Mouse (Mus musculus): ENCODE results near the gene Nhlh1. TPM values are rescaled to one million over a fixed set of nuclear protein-coding genes. Genes with fewer than 3 reads are reported as not detected.

Gene Nhlh1
- polyA plus RNA-seq, 1 experiment from 2014 or later = not detected

DNA sequence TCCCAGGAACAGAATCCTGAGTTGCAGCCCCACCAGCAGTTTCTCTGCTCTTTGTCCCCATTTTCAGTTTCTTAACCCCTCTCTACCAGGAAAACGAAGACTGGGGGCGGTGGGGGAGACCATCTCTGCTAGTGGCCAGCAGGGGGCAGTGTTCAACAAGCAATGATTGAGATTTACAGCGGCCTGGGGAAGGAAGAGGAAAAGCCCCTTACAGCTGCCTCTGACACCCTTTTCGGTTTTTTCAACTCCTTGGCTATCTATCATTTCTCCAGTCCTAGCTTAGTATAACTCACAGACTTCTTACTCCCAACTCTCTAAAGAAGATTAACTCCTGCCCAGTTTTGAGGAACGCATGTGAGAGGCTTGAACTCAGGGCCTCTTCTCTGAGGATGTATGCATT, 10.4 kb downstream of the Nhlh1 start:
- H3K9me3 ChIP-seq (replicated peaks) = no peaks in the 10 kb centered on the region
- peaks cover 44% of the 10 kb centered on the region for H3K27me3 ChIP-seq (ENCODE audit: low read depth, poor library complexity, severe bottlenecking)
- peak overlapping the region; percentile 6; the same call in 1 of the 2 replicates for H3K4me3 ChIP-seq
- no peak overlapping the region for H3K27ac ChIP-seq
- WGBS = 14% methylated on average over 5 of the region's 5 CpGs
- peaks cover 21% of the 10 kb centered on the region for H3K4me1 ChIP-seq
- DNase-seq (ENCODE audit: low spot score) = peak; percentile 92
- no peaks in the 10 kb centered on the region for H3K36me3 ChIP-seq

DNA sequence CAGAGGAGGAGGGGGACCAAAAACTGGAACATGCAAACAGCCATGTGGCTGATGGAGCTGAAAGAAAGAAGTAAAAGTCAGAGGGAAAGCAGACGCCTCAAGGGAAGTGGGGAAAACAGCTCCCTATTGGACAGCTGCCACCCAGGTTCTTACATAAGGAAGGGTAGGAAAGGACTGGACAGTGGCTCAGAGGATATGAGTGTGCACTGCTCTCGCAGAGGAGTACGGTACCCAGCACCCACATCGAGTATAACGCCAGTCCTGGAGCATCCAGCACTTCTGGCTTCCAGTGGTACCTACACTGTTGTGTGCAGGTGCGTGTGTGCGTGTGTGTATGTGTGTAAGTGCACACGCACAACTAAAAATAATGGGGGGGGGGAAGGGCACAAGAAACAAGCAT, 11.0 kb downstream of the Nhlh1 start:
- Histone ChIP-seq H3K27me3 (ENCODE audit: low read depth, poor library complexity, severe bottlenecking) (peaks cover 39% of the 10 kb centered on the region), H3K9me3 (replicated peaks) (no peaks in the 10 kb centered on the region), H3K4me3 (no peak overlapping the region), H3K27ac (no peak overlapping the region), H3K4me1 (peaks cover 21% of the 10 kb centered on the region), H3K36me3 (no peaks in the 10 kb centered on the region)
- DNase-seq (ENCODE audit: low spot score) = peak; percentile 28
- 74% methylated on average over 8 of the region's 8 CpGs for WGBS

- 89% methylated on average over 2 of the region's 2 CpGs for WGBS
- DNase-seq (ENCODE audit: low spot score) = no peak
- 0 out of 2 replicates have a peak, but pooled peaks cover 6% of the 10 kb centered on the region for H3K27me3 ChIP-seq (ENCODE audit: low read depth, poor library complexity, severe bottlenecking)
These were observed 27.5 kb downstream of the Nhlh1 start for GRCm38 (mm10) chr1:172029914-172030313.

DNA sequence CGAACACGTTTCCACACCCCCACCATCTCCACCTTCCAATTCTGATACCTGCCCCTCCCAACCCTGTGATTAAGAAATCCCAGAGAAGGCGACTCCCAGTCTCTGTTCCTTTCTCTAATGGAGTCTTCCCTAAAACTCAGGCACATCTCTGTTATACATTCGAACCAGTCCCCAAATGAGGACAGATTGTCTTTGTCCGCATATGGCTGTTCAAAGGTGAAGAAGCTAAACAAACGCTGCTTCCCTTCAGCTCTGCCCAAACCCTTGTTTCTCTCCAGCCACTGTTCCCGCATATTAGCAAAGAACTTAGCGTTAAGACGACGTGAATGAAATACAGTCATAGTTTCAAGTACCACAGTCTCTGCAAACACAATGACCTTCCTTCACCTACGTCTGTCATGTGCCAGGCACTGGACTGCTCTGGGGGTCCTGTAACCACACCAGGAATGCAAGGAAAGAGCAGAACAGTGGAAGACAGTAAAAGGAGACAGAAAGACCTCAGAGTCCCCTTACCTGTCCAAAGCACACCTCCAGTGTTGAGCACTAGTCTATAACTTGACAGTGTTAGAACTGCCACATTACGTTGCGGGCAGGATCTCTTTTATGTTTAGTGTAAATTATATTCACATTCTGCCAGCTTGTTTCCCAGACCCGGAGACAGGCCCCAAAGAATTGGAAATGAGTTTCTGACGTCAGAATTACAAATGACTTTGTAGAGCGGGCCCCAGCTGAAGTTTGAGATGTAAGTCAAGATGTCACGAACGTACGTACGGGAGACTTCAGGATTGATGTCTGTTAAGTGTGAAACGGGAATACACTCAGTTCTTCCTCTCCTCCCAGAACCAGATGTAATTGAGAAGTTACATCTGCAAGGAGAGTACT, 28.7 kb downstream of the Nhlh1 start, which contains the start of gene Vangl2:
Vangl2 (minus strand) TSS at position 51 of the 882 bp plus-strand sequence.
- peaks cover 39% of the 10 kb centered on the region for H3K4me1 ChIP-seq
- H3K9me3 ChIP-seq (replicated peaks) = no peaks in the 10 kb centered on the region
- WGBS = 51% methylated on average over 21 of the region's 21 CpGs
- peak within 1 kb of the TSS; percentile 80 for H3K4me3 ChIP-seq
- peaks cover 10% of the 10 kb centered on the region for H3K36me3 ChIP-seq
- 0 out of 2 replicates have a peak, but pooled peaks cover 6% of the 10 kb centered on the region for H3K27me3 ChIP-seq (ENCODE audit: low read depth, poor library complexity, severe bottlenecking)
- peak within 1 kb of the TSS; percentile 95 for H3K27ac ChIP-seq
- DNase-seq (ENCODE audit: low spot score) = no peak

More at GRCm38 (mm10) chr1:172029914-172030313, 27.5 kb downstream of the Nhlh1 start:
- Histone ChIP-seq H3K9me3 (replicated peaks) (no peaks in the 10 kb centered on the region), H3K4me3 (no peak overlapping the region), H3K4me1 (peaks cover 26% of the 10 kb centered on the region), H3K27ac (no peak overlapping the region), H3K36me3 (no peaks in the 10 kb centered on the region)

GRCm38 (mm10) chr1:172027809-172028102, 29.6 kb downstream of the Nhlh1 start:
- 8% methylated on average over 10 of the region's 10 CpGs for WGBS
- 0 out of 2 replicates have a peak, but pooled peaks cover 6% of the 10 kb centered on the region for H3K27me3 ChIP-seq (ENCODE audit: low read depth, poor library complexity, severe bottlenecking)
- H3K27ac ChIP-seq = peak overlapping the region; percentile 95
- peaks cover 17% of the 10 kb centered on the region for H3K36me3 ChIP-seq
- H3K4me3 ChIP-seq = peak overlapping the region; percentile 80
- DNase-seq (ENCODE audit: low spot score) = no peak
- H3K9me3 ChIP-seq (replicated peaks) = no peaks in the 10 kb centered on the region
- H3K4me1 ChIP-seq = peaks cover 42% of the 10 kb centered on the region

- H3K9me3 ChIP-seq (replicated peaks) = no peaks in the 10 kb centered on the region
- H3K36me3 ChIP-seq = peaks cover 22% of the 10 kb centered on the region
- peaks cover 45% of the 10 kb centered on the region for H3K4me1 ChIP-seq
- H3K27ac ChIP-seq = peak overlapping the region; percentile 95
- WGBS = 1% methylated on average over 44 of the region's 54 CpGs
- DNase-seq (ENCODE audit: low spot score) = peak; percentile 98
- peak overlapping the region; percentile 80 for H3K4me3 ChIP-seq
- H3K27me3 ChIP-seq (ENCODE audit: low read depth, poor library complexity, severe bottlenecking) = 0 out of 2 replicates have a peak, but pooled peaks cover 6% of the 10 kb centered on the region
These were observed 30.2 kb downstream of the Nhlh1 start for GRCm38 (mm10) chr1:172027010-172027808.

GRCm38 (mm10) chr1:172026201-172026901, 31.0 kb downstream of the Nhlh1 start:
- WGBS = 6% methylated on average over 23 of the region's 23 CpGs
- peak; percentile 74 for DNase-seq (ENCODE audit: low spot score)
- H3K27me3 ChIP-seq (ENCODE audit: low read depth, poor library complexity, severe bottlenecking) = 0 out of 2 replicates have a peak, but pooled peaks cover 6% of the 10 kb centered on the region
- peak overlapping the region; percentile 80 for H3K4me3 ChIP-seq
- no peaks in the 10 kb centered on the region for H3K9me3 ChIP-seq (replicated peaks)
- peaks cover 50% of the 10 kb centered on the region for H3K4me1 ChIP-seq
- H3K27ac ChIP-seq = peak overlapping the region; percentile 95
- peaks cover 29% of the 10 kb centered on the region for H3K36me3 ChIP-seq

GRCm38 (mm10) chr1:172025201-172025904, 32.0 kb downstream of the Nhlh1 start:
- no peak overlapping the region; the same call in 1 of the 2 replicates for H3K27ac ChIP-seq
- H3K4me1 ChIP-seq = peaks cover 54% of the 10 kb centered on the region
- 60% methylated on average over 8 of the region's 8 CpGs for WGBS
- DNase-seq (ENCODE audit: low spot score) = no peak
- 0 out of 2 replicates have a peak, but pooled peaks cover 6% of the 10 kb centered on the region for H3K27me3 ChIP-seq (ENCODE audit: low read depth, poor library complexity, severe bottlenecking)
- peak overlapping the region; percentile 80 for H3K4me3 ChIP-seq
- H3K36me3 ChIP-seq = peaks cover 37% of the 10 kb centered on the region
- no peaks in the 10 kb centered on the region for H3K9me3 ChIP-seq (replicated peaks)

DNA sequence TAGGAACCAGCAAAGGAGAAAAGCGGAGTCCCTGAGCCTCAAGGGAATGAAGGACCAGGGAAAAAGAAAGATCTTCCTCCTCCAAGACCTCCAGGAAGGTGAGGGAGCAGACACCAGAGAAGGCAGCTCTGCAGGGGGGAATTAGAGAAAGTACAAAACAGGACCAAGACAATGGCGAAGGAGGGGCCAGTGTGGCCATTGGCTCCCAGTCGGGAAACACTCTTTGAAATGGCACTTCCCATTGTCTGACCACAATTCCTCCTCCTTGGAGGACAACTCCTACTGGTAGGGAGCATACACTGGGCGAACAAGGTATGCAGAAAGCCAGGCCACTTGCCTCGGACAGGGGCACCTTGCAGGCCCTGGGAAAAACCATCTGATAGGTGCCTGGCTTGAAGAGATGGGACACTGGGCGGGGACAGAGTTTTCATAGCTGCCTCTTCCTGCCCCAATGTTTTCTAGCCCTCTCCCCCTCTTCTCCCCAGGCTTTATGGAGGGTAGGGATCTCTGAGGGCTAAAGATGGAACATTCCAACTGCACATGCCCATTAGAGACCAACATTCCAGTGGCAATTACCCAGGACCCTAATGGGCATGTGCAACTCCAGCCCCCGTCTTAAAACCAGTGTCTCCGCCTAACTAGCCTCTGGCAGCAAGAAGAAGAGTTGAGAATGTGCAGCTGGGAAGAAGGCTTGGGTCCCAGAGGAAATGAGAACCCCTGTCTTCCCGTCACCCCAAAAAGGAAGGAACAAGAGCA, 33.1 kb downstream of the Nhlh1 start:
- no peak for DNase-seq (ENCODE audit: low spot score)
- H3K4me3 ChIP-seq = peak overlapping the region; percentile 80
- 48% methylated on average over 9 of the region's 9 CpGs for whole genome bisulfite sequencing
- H3K27me3 ChIP-seq (ENCODE audit: low read depth, poor library complexity, severe bottlenecking) = no peaks in the 10 kb centered on the region
- no peaks in the 10 kb centered on the region for H3K9me3 ChIP-seq (replicated peaks)
- peaks cover 48% of the 10 kb centered on the region for H3K36me3 ChIP-seq
- H3K4me1 ChIP-seq = peaks cover 64% of the 10 kb centered on the region
- H3K27ac ChIP-seq = no peak overlapping the region; the same call in 1 of the 2 replicates

DNA sequence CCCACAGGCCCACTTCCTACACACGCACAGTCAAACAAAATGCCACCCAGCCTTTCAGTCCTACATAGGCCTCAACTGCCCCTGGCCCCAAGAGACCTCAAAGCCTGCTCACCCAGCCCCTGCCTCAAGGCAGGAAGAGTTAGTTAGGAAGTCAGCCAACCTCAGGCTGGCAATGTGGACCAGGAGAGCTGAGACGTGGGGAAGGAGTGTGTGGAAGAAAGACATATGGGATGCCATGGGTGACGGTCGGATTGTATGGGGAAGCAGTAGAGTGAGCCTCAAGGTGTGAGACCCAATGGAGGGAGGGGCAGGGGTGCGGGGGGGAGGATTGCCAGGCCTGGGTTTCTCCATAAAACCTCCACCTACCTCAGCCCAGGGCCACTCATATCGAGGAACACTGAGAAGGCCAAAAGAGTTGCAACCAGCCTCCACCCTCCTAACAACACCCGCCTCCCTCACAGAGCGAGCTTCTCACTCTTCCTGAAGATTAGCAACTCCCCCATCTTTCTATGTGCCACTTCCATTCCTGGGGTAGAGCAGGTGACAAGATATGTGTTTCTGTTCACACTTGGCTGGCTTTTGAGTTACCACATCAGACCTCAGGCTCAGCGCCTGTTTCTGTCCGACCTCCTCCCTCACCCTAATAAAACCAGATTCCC, 37.4 kb downstream of the Nhlh1 start:
- H3K4me1 ChIP-seq = peaks cover 75% of the 10 kb centered on the region

DNA sequence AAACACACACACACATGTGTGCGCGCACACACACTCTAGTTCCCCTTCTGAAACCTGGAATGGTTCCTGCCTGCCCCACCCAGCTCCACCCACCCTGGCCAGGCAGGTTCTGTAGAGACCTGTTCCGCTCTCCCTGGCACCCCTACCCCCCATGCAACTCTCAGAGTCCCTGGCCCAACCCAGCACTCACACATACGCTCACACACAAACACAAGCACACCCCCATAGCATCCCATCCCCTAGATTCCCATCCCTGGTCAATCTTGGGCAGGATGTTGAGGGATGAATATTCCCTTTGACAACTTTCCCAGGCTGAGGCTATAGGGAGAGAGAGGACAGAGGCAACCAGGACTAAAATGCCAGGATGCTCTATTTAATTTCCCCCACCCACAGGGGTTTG, 38.0 kb downstream of the Nhlh1 start:
- WGBS = 95% methylated on average over 4 of the region's 4 CpGs
- Histone ChIP-seq H3K4me1 (peaks cover 68% of the 10 kb centered on the region), H3K36me3 (peaks cover 73% of the 10 kb centered on the region), H3K27me3 (ENCODE audit: low read depth, poor library complexity, severe bottlenecking) (no peaks in the 10 kb centered on the region), H3K4me3 (no peak overlapping the region), H3K27ac (no peak overlapping the region; the same call in 1 of the 2 replicates), H3K9me3 (replicated peaks) (no peaks in the 10 kb centered on the region)
- DNase-seq (ENCODE audit: low spot score) = no peak

More for the DNA sequence above, 37.4 kb downstream of the Nhlh1 start:
- 63% methylated on average over 10 of the region's 10 CpGs for WGBS
- no peak overlapping the region; the same call in 1 of the 2 replicates for H3K27ac ChIP-seq
- no peaks in the 10 kb centered on the region for H3K27me3 ChIP-seq (ENCODE audit: low read depth, poor library complexity, severe bottlenecking)
- no peaks in the 10 kb centered on the region for H3K9me3 ChIP-seq (replicated peaks)
- DNase-seq (ENCODE audit: low spot score) = no peak
- no peak overlapping the region for H3K4me3 ChIP-seq
- peaks cover 72% of the 10 kb centered on the region for H3K36me3 ChIP-seq

All from limb, embryonic 10.5 days (tissue).